Mouse (Mus musculus): Measurements from ENCODE around the gene Retsat.

Gene Retsat

DNA sequence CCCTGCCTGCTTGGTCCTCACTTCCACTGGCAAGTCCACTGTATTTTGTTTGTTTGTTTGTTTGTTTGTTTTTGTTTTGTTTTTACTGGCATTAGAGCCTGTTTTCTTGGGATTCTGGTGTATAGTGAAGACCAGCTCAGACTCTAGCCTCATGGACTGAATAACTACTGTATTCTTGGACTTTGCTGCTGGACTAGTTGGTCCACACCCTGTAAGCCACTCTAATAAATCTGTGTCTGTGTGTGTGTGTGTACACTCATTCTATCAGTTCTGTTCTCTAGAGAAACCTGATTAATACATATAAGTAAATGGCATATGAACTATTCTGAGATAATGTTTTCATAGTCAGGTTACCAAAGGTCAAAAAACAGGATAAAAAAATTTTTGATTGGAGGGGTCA is 8.2 kb upstream of the Retsat start:
- DNase-seq (ENCODE audit: low spot score): no peak

DNA sequence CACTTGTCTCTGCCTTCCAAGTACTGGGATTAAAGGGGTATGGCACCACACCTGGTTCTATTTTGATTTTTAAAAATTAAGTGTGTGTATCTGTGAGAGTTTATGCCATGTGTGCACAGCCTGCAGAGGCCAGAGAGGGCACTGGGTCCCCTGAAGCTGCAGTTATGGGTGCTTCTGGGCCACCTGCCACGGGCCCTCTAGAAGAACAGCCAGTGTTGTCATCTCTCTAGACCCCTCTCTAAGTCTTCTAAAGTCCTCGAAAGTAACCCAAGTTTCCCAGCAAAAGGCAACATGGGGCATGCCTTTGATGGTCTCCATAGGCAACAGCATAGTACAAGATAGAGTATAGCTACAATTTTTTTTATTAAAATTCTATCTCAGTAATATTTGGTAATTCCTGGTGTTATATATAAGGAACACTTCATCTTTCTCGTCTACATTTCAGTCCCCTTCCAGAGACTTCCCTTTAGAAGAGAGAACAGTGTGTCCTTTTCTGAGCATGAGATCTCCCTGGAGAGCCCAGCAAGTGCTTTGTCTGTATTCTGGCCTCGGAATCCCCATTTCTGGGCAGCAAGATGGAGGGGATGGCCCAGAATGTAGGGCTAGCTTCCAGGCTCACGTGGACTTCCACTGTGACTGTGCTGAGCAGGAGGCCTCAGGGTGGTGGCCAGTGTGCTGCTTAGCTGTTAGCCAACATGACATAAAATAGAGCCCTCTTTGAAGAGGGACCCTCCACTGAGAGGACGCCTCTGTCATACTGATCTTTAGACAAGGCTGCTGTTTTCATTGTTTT is 5.1 kb upstream of the Retsat start:
- DNase-seq (ENCODE audit: low spot score): no peak

DNA sequence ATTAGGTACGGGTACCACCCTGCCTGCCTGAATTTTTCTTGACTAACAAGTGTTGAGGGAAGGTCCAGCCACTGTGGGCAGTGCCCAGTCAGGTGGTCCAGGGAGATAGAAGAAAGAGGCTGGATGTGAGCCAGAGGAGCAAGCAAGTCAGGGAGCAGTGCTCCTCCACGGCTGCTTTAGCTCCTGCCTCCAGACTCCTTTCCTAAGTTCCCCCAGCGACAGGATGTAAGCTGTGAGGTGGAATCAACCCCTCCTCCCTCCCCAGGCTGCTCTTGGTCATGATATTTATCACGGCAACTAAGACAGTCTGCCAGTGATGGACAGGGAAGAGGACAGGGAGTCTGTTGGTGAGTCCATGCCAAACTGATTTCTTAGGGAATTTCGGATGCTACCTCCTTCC is 4.4 kb upstream of the Retsat start:
- DNase-seq (ENCODE audit: low spot score): no peak

DNA sequence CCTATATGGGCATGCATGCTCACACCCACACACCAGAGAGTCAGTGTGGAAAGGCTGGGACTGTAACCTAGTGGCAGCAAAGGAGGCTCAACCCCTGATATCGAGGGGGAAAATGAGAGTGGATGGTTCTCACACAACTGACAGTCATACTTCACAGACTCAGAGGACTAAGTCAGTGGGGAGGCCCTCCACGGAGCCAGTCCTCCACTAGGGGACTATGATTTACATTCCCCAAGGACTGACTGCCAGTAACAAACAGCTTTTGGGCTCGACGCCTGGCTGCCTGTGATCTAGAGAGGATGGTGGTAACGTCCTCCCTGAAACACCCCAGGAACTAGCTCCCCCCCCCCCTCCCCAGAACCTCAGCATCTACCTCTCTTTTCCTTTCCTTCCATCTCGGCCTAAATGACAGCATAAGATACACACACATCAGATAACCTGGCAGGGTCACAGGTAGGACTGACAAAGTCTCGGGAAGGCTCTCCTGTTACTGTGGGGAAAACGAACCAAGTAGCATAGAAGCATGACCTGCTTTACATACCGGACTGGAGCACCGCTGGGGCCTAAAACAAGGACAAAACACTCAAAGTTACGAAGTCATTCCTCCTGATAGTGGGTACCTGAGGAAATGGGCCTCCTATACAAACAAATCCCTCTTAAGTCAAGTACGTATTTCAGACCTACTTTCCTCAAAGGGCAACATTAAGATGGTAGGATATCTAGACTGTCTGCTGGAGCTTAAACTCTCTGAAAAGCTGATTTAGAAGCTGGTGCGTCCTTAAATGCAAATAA is 996 bp upstream of the Retsat start:
- DNase-seq (ENCODE audit: low spot score): no peak

DNA sequence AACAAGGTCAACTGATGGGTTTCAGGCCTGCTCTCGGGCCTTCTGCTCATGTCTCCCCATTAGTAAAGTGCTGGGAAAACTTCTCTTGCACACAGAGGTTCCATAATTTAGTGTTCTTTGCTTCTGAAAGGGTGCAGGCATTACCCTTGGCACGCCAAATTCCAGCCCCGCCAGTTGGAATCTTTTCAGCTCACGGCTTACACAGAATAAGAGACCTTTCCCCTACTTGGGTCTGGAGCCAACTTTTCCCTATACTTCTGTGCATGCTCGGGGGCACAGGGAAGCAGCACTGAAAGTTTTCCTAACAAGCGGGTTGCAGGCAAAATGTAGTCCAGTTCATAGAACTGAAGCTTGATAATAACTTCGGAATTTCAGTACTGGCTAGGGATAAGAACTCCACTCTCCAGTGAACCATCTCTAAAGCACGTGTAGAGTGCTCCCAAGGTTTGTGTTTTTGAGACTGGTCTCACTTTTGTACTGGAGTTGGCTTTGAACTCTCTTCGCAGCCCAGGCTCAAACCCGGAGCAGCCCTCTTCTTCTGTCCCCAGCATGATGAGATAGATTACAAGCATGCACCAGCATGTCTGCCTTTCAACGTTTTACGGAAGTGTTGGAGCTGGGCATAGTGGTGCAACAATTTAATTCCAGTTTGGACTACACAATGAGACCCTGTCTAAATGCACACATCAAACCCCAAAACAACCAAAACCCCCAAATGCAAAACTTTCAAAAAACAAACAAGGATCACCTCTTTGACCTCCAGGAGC is 699 bp downstream of the Retsat start:
- no peak for DNase-seq (ENCODE audit: low spot score)

DNA sequence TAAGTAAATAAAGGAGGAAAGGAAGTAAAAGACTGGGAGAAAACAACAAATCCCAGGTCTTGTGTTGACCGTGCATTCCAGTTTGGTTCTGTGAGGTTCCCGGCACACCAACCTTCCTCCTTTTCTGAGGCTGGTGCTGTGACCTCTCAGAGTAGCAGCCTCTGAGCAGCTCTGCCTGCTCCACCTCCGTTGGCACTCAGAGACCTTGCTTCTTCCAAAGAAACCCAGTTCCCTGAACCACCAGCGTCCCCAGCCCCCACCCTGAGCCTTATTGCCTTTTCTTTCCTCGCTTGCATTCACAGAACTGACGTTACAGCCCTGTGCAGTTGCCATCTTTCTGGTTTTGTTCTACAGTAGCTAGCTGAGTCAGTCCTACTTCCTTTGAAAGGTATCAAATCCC is 1.9 kb downstream of the Retsat start:
- no peak for DNase-seq (ENCODE audit: low spot score)

DNA sequence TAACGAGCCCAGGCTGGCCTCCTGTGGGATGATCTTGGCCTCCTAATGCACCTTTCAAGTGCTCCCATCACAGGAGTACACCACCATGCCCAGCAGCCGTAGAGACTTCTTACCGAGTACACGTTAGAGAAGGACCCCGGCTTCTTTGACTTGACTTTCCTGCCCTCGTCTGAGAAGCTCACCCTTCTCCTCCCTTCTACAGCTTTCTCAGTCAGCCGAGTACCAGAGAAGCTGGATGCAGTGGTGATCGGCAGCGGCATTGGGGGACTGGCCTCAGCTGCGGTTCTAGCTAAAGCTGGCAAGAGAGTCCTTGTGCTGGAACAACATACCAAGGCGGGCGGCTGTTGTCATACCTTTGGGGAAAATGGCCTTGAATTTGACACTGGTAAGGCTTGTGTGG is 2.5 kb downstream of the Retsat start:
- DNase-seq (ENCODE audit: low spot score): no peak

DNA sequence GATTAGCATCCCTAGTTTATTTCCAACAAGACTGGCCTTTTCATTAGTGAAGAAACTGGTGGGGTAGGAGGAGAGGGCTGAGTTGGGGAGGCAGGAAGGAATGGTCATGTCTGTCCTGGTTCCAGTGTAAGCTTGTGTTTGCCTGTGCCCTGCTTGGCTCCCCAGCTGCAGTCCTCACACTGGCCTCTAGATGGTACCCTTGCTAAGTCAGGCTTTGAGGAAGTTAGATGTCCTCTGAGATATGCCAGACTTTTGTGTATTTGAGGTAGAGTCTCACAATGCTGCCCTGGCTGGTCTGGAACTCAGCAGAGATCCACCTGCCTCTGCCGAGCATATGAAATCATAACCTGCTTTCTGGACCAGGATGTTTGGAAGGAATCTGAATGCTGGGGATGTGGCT is 3.5 kb downstream of the Retsat start:
- no peak for DNase-seq (ENCODE audit: low spot score)

DNA sequence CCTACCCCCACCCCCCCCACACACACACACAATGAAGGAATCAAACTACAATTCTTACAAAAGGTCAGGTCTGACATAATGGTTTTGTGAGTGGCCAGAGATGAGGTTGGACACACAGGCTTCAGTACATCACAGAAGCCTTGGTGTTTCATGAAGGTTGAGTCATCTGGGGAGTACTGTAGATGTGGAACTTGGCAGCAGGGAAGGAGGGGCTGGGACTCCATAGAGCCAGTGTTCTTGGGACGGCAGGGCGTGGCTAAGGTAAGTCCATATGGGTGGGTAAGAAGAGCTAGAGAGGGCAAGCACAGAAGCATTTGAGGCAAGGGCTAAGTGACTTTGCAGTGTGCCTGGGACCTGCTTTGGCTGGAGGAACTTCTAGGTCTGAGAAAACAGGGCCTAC is 5.8 kb downstream of the Retsat start:
- DNase-seq (ENCODE audit: low spot score): no peak

DNA sequence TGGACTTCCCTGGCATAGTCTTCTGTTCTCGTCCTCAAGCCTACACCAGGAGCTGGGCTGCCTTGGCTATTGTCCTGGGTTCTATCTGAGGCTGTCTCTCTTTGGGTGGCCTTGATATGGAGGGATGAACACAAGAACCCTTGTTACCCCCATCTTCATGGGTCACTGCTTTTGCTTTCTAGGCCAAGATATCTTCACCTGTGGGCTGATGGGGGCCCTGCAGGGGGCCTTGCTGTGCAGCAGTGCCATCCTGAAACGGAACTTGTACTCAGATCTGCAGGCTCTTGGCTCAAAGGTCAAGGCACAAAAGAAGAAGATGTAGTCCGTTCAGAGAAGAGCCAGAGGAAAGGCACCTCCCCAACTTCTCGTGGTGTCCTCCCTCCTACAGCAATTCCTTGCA is 8.8 kb downstream of the Retsat start:
- DNase-seq (ENCODE audit: low spot score): no peak

DNA sequence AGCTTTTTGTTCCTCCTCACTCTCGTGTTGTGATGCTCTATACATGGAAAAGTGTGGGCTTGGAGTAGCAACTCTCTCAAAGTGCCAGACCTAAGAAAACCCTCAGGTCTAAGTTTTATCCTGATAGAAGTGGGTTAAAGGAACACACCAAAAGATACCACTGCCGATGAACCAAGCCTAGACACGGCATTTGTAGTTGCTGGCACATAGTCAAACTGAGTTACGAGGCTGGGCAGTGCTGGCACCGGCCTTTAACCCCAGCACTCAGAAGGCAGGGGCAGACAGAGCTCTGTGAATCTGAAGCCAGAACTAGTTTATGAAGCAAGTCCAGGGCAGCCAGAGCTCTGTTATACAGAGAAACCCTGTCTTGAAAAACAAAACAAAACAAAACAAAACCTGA is 9.4 kb downstream of the Retsat start:
- no peak for DNase-seq (ENCODE audit: low spot score)

DNA sequence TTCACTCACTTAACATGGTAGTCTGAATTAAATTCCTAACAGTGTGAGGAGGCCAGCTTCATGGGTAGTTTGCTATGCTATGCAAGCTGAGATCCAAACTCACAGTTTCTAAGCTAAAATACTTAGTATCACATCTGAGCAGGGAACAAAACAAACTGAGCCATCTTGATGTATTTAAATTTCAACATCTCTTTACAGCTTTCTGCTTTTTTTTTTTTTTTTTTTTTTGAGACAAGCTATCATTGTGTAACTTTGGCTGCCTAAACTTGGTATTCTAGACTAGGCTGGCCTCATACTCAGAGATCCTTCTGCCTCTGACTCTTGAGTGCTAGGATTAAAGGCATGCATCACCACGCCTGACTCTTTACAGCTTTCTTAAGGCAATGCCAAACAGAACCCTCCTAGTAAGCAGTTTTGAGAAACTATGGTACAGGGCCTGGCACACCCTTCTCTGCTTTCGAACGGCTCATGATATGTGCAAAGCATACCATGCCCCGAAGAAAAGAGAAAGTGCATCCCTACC is 10.4 kb downstream of the Retsat start:
- DNase-seq (ENCODE audit: low spot score): no peak

DNA sequence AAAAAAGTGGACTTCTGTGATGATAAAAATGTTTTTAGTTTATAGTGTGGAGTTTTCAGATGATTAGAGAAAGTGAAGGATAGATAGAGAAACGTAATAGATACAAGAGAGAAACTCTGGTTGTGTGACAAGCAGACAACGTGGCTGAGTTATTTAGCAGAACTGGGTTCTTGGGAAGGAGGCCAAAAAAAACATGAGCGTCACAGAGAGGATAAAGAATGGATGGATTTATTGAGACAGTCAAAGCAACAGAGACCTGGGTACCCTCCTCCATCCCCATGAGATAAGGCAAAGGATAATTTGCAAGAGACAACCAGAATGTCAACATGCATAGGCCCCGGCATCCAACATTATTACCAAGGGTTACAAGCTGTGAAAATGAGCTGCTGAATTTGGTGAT is 12.0 kb downstream of the Retsat start:
- no peak for DNase-seq (ENCODE audit: low spot score)

DNA sequence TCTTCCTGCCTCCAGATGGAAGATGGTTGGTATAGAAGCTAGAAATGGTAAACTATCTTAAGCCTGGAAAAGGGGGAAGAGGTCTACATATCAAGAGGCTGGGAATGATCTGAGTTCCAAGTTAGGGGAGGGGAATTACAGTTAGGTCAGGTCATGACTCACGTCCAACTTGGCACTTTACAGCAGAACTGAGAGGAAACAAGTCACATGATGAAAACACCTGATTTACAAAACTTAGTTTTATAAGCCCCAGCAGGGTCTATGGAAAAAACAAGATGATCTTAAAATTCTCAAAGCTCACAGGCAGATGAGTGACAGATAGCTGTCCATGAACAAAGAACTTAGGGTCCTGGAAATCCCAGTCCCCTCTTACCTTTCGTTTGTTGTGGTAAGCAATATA is 16.9 kb downstream of the Retsat start:
- no peak for DNase-seq (ENCODE audit: low spot score)

DNA sequence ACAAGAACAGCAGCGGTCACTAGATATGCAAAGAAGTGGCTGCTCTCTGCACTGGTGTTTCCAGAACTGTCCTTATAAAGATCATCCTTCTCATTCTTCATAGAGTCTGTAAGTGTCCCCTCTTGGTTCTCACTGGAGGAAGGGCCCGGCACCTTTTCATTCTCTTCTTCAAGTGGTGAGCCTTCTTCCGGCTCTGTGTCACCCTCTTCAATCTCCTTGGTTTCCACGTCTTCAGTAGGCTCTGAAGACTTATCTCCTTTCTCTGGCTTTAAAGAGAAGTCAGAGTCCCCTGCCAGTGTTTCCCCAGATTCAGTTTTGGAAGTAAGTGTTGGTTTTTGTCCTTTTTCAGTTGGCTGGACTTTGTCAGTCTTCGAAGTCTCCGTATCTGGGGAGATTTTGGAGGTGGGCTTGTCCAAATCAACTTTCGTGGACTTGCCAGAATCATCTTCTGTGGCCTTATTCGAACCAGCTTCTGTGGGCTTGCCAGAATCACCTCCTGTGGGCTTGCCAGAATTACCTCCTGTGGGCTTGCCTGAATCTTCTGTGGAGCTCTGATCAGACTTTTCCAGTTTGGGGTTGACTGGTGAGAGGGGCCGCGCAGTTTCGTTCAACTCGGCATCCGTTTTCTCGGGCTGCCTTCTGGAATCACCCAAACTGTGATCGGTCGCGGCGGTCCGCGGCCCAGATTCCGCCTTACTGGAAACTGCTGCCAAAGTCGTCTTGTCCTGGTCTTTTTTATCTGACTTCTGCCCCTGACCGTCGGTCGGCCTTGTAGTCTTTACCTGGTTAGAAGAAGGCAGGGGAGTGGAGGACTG is 17.5 kb downstream of the Retsat start:
- no peak for DNase-seq (ENCODE audit: low spot score)

DNA sequence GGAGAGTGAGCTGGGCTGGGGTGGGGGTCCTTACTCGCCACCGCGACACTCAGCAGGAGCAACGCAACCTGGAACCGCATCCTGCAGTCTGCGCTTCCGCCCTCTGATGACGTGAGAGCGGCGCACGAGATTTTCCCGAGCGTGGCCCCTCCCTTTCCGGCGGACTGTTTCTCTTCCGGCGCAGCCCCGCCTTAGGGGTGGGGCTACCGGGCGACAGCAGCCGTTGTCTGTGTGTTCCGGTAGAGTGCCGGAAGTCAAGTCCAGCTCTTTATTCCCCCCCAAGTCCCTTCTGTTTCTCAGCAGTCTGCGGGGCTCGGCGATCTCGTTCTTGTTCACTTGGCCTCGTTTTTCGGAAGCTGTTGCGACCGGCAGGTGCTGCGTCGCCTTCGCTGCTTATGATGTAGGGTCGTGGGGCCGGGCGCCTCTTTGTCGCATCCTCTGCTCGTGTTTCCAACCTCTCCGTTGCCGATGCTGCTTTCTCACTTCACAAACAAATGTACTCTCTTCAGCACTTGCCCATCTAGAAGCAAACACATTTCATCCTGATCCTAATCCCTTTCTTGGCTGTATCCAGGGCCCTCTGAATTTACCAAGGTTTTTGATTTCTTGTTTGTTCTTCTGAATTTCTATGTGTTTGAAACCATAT is 18.5 kb downstream of the Retsat start, which contains the start of gene Tgoln1:
TSS of gene Tgoln1 (minus strand) at position 358 of the 646 bp plus-strand sequence.
- DNase-seq (ENCODE audit: low spot score): peak; percentile 64

DNA sequence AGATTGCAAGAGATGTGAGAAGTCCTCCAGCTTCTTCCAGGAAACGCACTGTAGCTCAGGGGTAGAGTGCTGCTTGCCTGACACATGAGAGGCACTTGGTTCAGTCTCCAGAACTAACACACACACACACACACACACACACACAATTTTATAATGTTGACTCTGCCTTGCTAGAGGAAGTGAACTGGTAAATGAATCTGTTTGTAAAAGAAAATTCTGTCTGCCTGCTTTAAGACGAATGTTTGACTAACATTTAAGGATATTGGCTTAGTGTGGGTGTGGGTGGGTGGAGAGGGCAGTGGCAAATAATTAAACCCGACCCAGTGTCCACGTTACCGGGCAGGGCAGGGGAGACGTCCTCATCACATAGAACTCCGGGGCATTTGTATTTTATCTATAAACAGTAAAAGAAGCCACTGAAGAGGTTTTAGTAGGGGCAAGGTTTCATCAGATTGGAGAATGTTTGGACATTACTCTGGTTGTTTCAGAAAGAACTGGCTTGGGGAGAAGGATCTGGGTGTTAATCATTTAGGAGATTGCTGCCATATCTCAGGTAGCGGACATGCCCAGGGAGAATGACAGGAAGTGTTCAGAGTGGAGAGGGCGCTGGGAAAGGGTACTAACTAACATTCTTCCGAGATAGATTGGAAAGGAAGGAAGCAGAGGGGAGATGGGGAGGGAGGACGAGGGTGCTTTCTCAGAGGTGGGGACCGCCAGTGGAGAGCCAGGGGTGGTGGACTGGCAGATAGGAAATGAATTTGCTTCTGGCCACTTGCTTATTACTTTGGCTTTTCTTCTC is 21.7 kb downstream of the Retsat start:
- DNase-seq (ENCODE audit: low spot score): no peak

DNA sequence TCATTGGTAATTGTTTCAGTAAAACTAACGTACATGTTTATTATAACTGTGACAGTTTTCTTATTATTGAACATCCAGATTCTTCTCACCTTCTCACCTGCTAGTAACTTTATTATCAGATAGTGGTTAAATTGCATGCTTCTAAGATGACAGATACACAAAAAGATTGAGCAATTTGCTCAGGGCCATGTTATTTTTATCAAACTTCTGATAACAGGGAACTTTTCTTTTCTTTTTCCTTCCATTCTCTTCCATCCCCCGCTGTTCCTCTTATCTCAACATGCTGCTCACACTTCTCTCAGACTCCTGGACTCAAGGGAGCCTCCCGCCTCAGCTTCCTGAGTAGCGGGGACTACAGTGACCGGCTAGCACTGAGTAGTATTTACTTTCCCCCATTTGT is 22.6 kb downstream of the Retsat start:
- no peak for DNase-seq (ENCODE audit: low spot score)

DNA sequence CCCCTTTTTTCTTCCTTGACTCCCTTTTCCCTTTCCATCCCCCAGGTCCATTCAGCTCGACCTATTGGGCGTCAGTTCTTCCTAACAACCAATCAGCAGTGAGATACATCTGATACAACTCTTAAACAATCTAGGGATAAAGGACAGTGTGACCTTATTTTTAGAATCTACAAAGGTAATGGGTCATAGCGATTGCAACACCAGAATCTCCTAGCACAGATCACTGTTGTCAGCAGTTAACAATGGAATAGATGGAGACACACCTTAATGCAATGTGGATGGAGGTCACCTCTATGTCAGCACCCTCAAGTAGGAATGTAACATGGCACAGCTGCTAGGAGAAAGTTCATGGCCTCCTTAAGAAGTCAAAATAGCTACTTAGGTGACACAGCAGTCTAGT is 24.6 kb downstream of the Retsat start:
- DNase-seq (ENCODE audit: low spot score): no peak

DNA sequence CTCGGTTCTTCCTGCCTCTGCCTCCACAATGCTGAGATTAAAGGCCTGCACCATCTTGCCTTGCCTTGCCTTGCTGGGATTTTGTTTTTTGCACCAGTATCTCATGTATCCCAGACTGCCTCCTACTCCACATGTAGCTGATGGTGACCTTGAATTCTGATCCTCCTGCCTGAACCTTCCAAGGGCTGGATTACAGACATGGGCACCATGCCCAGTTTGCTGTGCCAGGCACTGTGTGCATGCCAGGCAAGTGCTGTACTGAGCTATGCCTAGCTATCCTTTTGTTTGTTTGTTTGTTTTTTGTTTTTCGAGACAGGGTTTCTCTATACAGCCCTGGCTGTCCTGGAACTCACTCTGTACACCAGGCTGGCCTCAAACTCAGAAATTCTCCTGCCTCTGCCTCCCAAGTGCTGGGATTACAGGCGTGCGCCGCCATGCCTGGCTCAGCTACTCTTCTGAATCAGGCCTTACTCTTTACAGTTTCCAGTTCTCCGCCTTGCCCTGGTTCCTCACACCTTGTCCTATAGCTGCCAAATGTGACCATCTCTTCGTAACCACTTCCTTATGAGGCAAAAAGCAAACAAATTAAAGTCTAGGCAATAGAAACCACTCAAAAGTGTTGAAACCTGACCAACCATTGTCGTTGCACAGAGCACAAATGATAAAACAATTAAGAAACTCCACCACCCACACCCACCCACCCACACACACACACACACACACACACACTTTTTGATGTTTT is 25.6 kb downstream of the Retsat start:
- DNase-seq (ENCODE audit: low spot score): no peak
